Mouse (Mus musculus) embryonic fibroblast, embryonic 13.5 days (primary cell): ENCODE measurements around the gene Gtf2f1.
A peak's percentile ranks its signal among the peaks of the same experiment; 100 is the strongest.

Source experiments
- CTCF ChIP-seq: IDR thresholded peaks from 2 replicates; pipeline ENCODE4 v1.5.1; 2011; ENCODE audit warnings: mild to moderate bottlenecking, control low read depth, low read length, moderate library complexity, borderline replicate concordance; ENCODE audit not compliant: insufficient read depth
- POLR2A ChIP-seq: IDR thresholded peaks from 2 replicates; pipeline ENCODE4 v1.6.1; 2011; ENCODE audit warnings: low read depth, mild to moderate bottlenecking, control low read depth, low read length, moderate library complexity

DNA sequence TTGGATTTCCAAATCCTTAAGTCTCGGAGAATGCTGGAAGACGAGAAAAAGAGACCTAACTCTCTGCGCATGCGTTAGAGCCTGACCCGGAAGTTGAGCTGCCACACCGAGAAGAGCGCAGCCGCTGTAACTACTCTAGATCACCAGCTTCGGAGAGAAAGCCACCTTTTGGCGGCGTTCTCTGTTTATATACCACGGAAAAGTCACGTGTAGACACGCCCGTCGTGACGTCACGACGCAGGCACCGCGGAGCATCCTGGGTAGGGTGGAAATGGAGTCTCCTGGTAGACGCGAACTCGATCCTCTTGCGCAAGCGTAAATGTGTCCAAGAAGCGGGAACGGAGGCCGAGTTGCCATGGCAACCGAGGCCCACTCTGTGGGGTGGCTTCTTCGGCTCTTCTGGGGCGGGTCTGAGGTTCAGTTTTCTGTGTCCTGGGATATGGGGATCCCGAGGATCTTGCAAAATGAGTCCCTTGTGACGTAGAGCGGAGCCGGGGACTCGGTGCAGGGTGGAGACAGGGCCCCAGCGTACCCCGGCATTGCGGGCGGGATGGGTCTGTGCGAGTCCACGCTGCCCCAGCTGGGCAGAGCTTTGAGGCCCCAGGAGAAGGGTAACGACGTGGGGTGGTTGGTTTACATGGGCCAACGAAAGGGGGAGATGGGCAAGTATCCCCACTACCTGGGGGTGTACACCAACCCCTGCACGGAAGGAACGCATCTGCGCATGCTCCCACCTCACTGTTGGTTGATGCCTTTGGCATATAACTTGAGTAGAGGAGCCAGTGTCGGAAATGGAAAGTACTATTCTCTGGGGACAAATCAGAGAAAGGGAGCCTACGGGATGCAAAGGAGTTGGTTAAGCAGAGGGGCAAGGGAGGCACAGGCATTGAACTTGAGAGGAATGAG is at the start of gene Gtf2f1, which contains the start of gene Gm17949:
- TF ChIP-seq CTCF (no peak), POLR2A (peak; percentile 98)
